Mouse (Mus musculus): ENCODE measurements around the gene Zmynd11. TPM values are rescaled to one million over a fixed set of nuclear protein-coding genes. Genes with fewer than 3 reads are reported as not detected.
"Not testable (repeated sequence)": the region's sequence is repeated elsewhere in the genome, so short reads cannot be mapped to it uniquely, and the experiment has no call there.

The Zmynd11 gene
- total RNA-seq (2021), result 10 to 100 TPM; 86.7 to 98.2 TPM
- long read RNA-seq, experiment 1, full-length matches to known transcripts, result 28 of 98 reads
- long read RNA-seq, experiment 1, partial matches to known transcripts, result 11 of 98 reads
- long read RNA-seq, experiment 1, other reads (novel, unspliced or antisense), result 59 of 98 reads
- long read RNA-seq, experiment 2, full-length matches to known transcripts, result 28 of 95 reads
- long read RNA-seq, experiment 2, partial matches to known transcripts, result 7 of 95 reads
- long read RNA-seq, experiment 2, other reads (novel, unspliced or antisense), result 60 of 95 reads

DNA sequence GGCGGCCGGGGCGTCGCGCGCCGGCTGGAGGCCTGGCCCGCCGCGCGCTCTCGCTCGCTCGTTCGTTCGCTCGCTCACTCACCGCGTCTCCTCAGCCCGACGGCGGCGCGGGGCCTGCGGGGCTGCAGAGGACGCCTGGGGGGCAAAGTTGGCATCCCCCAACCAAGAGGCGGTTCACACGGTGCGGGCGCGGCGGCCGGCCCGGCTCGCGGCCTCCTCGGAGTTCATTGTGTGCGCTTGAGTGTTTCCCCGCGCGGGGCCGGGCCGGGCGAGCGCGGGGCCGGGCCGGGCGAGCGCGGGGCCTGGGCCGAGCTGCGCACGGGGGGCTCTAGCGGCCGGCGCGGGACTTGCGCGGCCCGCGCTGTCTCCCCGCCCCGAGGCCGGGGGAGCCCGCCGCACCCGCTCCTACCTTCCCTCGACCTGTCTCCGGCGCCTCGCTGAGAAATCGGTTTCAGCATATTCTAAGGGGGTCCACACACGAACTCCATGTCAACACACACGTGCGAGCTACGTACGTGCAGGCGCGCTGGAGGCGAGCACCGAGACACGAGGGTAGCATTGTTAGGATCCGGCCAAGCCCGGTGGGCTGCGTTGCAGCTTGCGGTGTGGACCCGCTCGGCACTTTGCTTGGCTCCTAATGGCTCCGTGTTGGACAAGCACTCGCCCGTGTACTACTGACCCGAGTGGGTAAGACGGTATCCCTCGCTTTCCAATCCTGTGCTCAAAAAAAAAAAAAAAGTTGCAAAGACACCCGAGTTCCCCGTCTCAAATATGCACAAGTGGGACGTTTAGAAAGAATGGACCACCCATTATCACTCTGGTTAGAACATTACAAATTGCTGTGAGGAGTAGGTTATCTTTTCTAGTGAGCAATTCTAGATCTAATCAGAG lies at the start of gene Zmynd11:
TSS of gene Zmynd11 (minus strand) at position 685 of the 891 bp plus-strand sequence.
- DNase-seq (ENCODE audit: low spot score), result peak; percentile 33

DNA sequence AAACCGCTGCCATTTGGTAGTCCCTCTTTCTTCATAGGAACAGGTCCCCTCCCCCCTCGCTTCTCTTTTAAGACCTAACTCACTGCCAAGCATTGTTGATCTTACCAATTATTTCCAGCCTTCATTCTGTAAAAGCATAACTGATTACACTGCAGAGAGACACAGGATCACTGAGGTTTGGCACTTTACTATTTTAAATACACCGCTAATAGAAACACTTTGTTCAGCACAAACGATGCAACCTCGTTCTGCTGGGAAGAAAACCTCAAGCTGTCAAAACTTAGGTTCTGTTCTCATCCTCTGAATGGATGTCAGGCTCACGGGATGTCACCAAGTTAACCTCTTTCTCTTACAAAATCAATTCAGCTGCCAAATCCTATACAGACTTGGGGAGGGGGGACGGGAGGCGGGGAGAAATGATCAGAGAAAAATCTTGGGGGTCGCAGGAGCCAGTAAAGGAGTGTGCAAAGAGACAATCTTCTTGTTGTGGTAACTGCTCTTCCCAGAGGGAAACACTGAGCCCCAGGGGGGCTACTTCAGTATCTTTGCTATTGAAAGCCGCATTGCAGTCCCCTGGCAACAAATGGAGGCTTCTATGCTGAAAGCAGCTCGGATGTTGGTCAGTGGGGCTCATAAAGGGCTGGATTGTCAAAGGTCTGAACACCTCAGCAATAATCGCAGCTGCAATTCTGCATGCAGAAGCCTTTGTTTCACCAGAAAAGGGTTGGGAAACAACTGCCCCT lies 30.9 kb upstream of the Zmynd11 start:
- DNase-seq (ENCODE audit: low spot score), result no peak

- no peak for DNase-seq (ENCODE audit: low spot score)
Observed at GRCm38 (mm10) chr13:9786050-9786449, 20.9 kb upstream of the Zmynd11 start.

GRCm38 (mm10) chr13:9783717-9784116 lies 18.6 kb upstream of the Zmynd11 start:
- DNase-seq (ENCODE audit: low spot score), result no peak

GRCm38 (mm10) chr13:9775901-9776300 lies 10.8 kb upstream of the Zmynd11 start:
- peak; percentile 17 for DNase-seq (ENCODE audit: low spot score)

DNA sequence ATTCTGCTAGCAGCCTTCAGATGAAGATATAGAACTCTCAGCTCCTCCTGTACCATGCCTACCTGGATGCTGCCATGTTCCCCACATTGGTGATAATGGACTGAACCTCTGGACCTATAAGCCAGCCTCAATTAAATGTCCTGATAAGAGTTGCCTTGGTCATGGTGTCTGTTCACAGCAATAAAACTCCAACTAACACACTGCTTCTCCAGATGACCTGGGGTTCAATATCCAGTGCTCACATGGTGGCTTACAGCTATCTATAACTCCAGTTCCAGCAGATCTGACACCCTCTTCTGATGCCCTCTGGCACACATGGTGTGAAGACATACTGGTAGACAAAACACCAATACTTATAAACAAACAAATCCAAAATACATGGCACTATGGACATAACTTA lies 8.9 kb upstream of the Zmynd11 start:
- DNase-seq (ENCODE audit: low spot score), result no peak

- no peak for DNase-seq (ENCODE audit: low spot score)
Observed at GRCm38 (mm10) chr13:9767279-9767678, 2.1 kb upstream of the Zmynd11 start.

GRCm38 (mm10) chr13:9766497-9766896 lies 1.4 kb upstream of the Zmynd11 start:
- no peak for DNase-seq (ENCODE audit: low spot score)

- no peak for DNase-seq (ENCODE audit: low spot score)
Observed at GRCm38 (mm10) chr13:9765537-9765851, 364 bp upstream of the Zmynd11 start.

DNA sequence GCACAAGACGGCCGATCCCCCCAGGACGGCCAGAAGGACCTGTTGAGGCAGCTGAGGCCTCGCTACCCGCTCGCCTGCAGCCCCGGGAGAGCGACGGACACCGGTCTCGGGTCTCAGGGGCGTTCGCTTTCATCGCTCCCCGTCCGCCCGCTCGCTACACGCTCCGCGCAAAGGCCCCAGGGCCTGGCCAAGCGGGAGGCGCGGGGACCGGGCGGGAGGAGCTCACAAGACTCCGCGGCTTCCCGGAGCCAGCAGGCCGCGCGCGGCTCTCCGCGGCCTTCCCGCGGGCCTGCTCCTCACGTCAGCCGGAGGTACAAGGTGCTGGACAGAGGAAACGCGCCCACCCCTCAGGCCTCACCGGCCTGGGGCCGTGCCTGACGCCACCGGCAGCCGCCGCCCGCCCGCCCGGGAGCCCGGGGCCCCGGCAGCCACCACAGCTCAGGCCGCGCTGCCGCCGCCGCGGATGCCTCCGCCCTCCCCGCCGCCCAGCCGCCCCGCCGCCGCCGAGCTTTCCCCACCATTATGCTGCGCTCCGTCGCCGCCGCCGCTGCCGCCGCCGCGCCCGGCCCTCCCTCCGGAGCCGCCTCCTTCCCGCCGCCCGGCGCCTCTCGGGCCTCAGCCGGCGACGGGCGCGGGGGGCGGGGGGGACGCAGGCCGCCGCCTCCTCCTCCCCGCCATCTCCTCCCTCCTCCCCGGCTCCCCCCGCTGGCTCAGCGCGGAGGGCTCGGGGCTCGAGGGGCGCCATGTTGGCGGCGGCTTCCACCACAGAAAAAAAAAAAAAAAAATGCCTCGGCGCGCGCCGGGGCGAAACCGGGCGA lies 1.1 kb downstream of the Zmynd11 start:
- DNase-seq (ENCODE audit: low spot score), result peak; percentile 59

- no peak for DNase-seq (ENCODE audit: low spot score)
Observed at GRCm38 (mm10) chr13:9763100-9763827, 1.9 kb downstream of the Zmynd11 start.

DNA sequence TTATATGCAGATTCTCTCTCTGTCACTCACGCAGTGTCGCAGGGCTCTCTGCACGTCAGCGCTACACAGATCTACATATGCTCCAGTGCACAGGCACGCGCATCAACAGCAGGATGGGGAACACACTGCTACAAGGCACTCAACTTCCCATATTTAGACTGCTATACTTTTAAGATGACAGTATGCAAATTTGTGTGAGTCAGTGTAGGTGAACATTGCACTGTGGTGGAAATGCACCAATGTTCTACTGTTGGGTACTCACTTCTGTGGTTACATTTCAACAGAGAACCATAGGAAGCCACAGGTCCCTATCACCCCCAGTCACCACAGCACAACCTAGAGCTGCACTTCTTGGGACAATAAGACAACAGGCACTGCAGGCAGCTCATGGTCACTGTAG lies 5.1 kb downstream of the Zmynd11 start:
- DNase-seq (ENCODE audit: low spot score), result no peak

GRCm38 (mm10) chr13:9757842-9758491 lies 7.2 kb downstream of the Zmynd11 start:
- no peak for DNase-seq (ENCODE audit: low spot score)

DNA sequence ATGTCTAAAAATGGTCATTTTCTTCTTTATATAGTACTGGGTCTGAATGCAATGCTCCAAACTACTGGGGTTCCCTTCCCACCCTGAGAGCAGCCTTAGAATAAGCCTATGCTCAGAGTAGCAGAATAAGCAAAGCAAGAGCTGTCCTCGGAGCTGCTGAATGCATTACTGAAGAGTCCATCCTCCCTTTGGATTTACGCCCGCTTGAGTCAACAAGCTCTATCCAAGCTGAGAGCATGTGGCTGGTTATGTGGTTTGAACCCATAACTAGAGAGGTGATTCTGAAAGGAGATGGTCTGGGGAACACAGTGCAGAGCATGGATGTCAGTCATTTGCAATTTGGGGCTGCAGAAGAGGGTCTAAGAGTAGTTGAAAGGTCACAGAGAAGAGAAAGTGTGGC lies 11.4 kb downstream of the Zmynd11 start:
- DNase-seq (ENCODE audit: low spot score), result no peak

DNA sequence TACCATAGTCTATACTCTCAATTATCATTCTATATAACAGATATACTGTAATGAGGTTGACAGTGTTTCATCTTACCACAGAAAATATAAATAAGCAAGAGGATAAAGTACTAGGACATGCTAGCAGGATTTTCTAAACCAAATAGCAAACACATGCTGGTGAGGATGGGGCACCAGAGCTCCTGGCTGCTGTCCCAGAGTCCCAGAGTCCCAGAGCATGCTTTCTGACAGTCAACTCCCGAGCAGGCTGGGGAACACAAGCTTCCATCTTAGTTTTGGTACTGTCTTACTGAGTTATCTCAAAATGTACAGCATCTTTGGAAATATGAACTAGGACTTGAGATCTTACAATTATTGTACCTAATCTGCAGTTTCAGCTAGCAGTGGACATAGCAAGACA lies 14.8 kb downstream of the Zmynd11 start:
- peak; percentile 17 for DNase-seq (ENCODE audit: low spot score)

GRCm38 (mm10) chr13:9749796-9750195 lies 15.3 kb downstream of the Zmynd11 start:
- no peak for DNase-seq (ENCODE audit: low spot score)

DNA sequence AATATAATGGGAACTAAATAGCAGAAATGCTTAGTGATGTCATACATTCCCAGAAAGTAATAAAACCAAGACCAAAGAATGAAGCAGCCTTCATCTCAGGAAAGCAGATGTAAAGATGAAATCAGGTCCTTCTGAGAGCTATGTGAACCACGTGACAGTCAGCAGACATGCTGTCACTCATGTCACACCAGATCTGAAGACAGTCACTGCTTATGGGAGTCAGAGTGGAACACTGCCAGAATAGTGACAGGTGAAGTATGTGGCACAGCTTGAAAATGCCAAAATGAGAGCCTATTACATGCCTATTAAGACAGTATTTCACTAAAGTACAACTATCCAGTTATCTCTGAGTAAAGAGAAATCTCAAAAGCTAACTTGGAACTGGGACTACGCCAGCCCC lies 26.9 kb downstream of the Zmynd11 start:
- no peak for DNase-seq (ENCODE audit: low spot score)

DNA sequence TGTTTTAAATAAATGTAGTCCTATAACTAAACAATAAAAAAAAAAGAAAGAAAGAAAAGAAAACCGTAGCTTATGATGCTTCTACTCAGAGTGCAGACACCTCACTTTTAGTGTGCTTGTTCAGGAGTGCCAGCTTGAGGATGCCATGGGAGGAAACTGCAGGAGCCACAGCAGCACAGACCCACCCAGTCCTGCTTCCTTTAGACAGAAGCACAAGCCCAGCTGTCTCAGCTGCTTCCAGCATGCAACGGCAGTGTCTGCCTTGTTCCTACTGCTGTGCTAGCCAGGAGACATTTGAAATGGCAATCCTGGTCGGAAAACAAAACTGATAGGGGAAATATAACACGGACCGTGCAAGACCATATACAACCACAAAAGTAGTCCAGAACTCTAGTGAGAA lies 28.1 kb downstream of the Zmynd11 start:
- no peak for DNase-seq (ENCODE audit: low spot score)

DNA sequence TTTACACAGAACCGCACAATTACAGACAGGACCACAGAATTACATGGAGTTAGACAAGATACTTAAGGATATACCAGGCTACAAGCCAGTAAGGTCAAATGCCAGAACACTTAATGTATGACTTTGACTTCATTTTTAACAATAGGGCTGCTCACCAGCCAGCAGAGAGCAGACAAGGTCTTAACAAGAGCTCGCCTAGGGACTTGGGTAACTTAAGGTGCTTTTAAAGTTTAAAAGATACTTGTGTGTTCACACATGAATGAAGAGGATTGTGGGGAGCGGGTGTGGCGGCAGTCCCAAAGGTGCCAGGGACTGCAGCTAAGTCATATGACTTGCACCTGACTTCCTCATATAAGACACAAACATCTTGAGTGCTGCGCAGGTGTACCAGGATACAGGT lies 32.9 kb downstream of the Zmynd11 start:
- not testable (repeated sequence) for DNase-seq (ENCODE audit: low spot score)

GRCm38 (mm10) chr13:9729073-9729472 lies 36.1 kb downstream of the Zmynd11 start:
- no peak for DNase-seq (ENCODE audit: low spot score)
